Mouse (Mus musculus): ENCODE results near the gene Zfp683. TPM values are rescaled to one million over a fixed set of nuclear protein-coding genes. Genes with fewer than 3 reads are reported as not detected.
A peak's percentile ranks its signal among the peaks of the same experiment; 100 is the strongest.

Gene Zfp683
- not detected for total RNA-seq (2021)
- long read RNA-seq, experiment 1, result 0 reads
- long read RNA-seq, experiment 2, result 0 reads

- DNase-seq (ENCODE audit: low spot score), result no peak
These were observed at the start of gene Zfp683 for GRCm38 (mm10) chr4:134053538-134053937. Zfp683 (plus strand) TSS chr4:134053838.

GRCm38 (mm10) chr4:134005581-134006358 is 47.9 kb upstream of the Zfp683 start:
- no peak for DNase-seq (ENCODE audit: low spot score)

DNA sequence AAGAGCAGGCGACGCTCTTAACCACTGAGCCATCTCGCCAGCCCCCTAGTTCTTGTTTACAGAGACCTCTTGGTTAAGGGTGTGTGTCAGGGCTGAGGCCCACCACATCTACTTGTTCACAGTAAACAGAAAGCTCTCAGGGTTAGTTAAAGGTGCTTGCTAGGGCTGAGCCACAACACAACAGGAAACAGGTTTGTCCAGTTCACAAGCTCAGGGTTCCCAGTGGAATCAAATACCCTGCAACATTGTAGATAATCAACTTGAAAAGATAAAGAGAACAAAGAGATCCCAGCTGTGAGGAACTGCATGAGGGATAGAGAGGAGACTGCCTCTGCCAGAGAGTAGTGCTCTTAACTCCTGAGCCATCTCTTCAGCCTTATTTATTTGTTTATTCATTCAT is 46.8 kb upstream of the Zfp683 start:
- DNase-seq (ENCODE audit: low spot score), result no peak

DNA sequence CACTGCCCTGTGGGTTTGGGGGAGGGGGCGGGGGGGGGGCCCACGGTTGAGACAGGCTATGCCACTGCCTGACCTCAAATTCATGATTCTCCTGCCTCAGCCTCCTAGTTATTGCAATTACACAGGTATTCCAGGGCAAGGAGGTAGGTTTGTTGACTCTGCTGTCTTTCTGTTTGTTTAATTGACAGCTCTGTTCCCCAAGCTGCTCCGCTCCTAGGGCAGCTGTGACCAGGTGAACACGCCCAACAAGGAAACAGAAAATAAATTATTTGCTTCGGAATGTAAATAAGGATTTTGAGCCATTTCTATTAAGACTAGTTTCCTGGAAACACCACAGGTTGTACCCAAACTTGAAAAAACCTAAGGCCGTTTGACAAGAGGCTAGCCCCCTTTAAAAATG is 43.9 kb upstream of the Zfp683 start:
- DNase-seq (ENCODE audit: low spot score), result no peak

- no peak for DNase-seq (ENCODE audit: low spot score)
These were observed 41.9 kb upstream of the Zfp683 start for GRCm38 (mm10) chr4:134011450-134012414.

- DNase-seq (ENCODE audit: low spot score), result peak; percentile 73
These were observed 40.6 kb upstream of the Zfp683 start for GRCm38 (mm10) chr4:134012858-134013528.

- DNase-seq (ENCODE audit: low spot score), result no peak
These were observed 37.4 kb upstream of the Zfp683 start for GRCm38 (mm10) chr4:134016208-134016607.

DNA sequence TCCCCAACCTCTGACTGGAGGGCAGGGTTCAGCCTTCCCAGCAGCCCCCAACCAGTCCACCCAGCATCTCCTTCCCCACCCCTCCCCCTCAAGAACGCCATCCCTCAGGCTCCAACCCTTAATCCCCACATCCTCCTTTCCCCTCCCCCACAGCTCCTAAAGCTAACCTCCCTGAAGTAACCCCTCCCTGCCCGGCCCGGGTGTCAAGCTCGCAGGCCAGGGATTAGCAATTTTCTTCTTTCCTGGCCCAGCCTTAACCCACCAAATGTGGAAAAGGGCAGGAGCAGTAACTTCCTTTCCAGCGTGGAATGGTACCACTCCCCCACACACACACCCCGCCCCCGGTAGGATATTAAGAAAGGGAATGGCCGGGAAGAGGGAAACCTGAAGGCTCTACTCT is 36.9 kb upstream of the Zfp683 start:
- DNase-seq (ENCODE audit: low spot score), result no peak

DNA sequence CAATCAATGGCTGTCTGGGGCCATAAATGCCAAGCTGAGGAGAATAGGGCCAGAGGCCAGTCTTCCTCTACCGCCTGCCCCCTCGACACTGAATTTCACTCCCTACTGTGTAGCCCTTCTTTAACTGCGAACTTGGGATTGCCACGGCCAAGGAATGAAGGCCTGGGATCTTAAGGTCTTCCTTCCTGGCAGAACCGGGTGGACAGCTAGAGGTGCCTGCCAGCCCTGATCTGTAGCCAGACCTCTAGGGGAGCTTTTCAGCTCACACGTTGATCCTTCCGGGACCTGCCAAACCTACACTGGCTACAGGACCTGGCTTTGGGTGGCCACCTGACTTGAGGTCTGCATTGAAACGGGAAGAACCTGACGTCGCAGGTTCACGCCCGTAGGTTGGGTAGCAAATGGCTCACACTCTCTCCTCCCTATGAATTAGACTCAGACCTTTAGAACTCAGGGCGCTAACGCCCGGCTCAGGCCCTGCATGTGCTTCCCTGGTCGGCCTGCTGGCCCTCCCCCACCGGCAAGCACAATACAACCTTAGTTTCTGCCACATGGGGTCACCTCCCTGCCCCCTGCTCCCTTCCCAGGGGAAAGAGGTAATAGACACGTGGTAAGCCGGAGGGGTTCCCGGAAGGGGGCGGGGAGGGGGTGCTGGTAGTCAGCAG is 36.3 kb upstream of the Zfp683 start:
- no peak for DNase-seq (ENCODE audit: low spot score)

GRCm38 (mm10) chr4:134018038-134018778 is 35.4 kb upstream of the Zfp683 start:
- no peak for DNase-seq (ENCODE audit: low spot score)

DNA sequence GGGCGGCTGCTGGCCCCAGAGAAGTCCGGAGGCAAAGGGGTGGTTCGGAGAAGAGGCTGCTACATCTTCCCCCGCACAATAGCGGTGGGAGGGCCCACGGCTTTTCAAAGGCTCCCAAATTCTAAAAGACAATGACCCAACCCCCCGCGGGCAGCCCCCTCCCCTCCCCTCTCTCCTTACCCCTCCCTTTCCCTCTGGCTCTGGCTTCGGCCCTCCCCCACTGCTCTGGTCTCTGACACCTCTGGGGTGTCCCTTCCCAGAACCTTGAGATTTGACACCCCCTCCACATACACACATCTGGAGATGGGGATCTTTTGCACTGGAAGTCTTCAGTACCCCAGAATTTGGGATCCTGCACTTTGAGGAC is 34.9 kb upstream of the Zfp683 start, which contains the start of gene Lin28a:
Gene Lin28a, minus strand, starts transcription at position 63 of the 367 bp plus-strand sequence.
- DNase-seq (ENCODE audit: low spot score), result no peak

GRCm38 (mm10) chr4:134019210-134019609 is 34.4 kb upstream of the Zfp683 start:
- no peak for DNase-seq (ENCODE audit: low spot score)

DNA sequence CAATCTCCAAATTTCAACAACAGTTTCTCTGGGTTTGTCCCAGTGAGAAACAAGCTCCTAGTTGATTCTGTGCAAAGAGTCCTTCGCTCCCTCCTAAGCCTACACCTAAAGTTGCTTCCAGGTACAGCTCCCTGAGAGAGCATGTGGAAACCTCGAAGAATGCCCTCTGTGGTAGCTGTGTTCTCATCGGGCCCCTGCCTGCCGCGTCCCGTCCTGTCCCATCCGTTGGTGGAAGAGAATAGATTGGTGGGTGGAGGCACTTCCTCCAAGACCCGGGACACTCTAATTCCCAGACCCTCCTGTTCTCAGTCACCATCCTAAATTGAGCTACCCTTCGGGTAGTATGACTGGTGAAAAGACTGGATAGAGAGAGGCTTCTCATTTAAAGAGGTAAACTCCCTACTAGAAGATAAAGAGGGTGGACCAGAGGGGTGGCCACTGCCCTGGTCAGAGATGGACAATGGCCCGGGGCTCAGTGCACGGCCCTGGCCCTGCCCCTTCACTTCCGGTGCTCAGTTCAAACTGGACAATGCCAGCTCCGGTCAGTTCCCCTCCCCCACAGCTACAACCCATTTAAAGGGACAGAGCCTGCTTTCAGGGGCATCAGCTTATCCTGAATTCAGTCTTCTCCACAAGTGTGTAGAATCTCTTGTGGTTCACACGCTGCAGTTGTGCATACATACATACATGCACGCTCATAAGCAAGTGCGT is 33.8 kb upstream of the Zfp683 start:
- DNase-seq (ENCODE audit: low spot score), result no peak

- peak; percentile 63 for DNase-seq (ENCODE audit: low spot score)
These were observed 33.0 kb upstream of the Zfp683 start for GRCm38 (mm10) chr4:134020621-134021020.

DNA sequence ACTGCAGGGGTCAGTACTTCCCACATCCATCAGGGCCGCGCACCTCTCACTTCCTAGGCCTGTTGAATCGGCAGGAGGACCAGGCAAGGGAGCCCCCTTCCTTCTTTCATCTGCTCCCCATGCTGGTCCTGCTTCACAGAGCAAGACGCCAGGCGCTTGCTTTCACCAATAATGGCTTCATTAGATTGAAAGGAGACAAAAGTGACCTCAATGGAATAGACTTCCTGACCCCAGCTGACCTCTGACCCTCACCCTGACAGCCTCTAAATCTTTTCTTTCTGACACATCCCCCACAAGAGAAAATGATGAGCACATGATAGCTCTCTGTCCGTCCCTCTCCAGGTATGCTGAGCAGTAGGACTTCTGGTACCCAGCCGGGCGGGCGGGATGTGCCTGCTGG is 27.8 kb upstream of the Zfp683 start:
- DNase-seq (ENCODE audit: low spot score), result no peak

- DNase-seq (ENCODE audit: low spot score), result peak; percentile 46
These were observed 17.7 kb upstream of the Zfp683 start for GRCm38 (mm10) chr4:134035953-134036352.

GRCm38 (mm10) chr4:134041317-134042123 is 12.1 kb upstream of the Zfp683 start:
- DNase-seq (ENCODE audit: low spot score), result no peak

DNA sequence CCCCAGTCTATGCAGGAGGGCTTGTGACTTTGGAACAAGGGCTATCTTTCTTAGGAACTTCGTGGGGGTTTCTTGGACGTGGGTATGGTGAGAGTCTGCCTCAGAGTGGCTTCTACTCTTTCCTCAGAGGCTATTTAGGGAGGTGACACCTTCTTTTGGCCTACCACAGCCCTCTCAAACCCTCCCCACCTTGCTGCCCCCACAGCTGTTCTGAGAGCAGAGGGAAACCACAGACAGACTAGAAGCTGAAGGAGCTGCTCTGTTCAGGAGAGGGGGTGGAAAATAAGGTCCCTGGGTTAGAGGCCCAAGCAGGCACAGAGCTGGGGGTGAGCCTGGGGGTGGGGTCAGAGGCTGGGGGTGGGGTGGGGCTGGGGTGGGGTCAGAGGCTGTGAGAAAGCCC is 10.6 kb upstream of the Zfp683 start:
- peak; percentile 5 for DNase-seq (ENCODE audit: low spot score)

GRCm38 (mm10) chr4:134047648-134048047 is 6.0 kb upstream of the Zfp683 start:
- no peak for DNase-seq (ENCODE audit: low spot score)
